Mouse (Mus musculus) embryonic facial prominence, embryonic 10.5 days (tissue): ENCODE measurements at regions not wholly inside any gene's neighbourhood (a gene's known extent, or its start where the extent isn't known, plus 50 kb on each side); places are given as distances from the start of the nearest gene placed in this dataset.

Source experiments
- DNase-seq: peaks from one replicate; pipeline ENCODE4 v3.0.0-alpha.2; 2017; ENCODE audit warnings: low spot score
- H3K27ac ChIP-seq: fragments of 300-500 bp; sonication (generic); replicated peaks from 2 replicates; pipeline ENCODE4 v1.5.1; 2016; ENCODE audit warnings: mild to moderate bottlenecking
- H3K27me3 ChIP-seq: fragments of 300-500 bp; sonication (generic); replicated peaks from 2 replicates; pipeline ENCODE4 v1.6.1; 2016; ENCODE audit warnings: low read depth, mild to moderate bottlenecking; ENCODE audit not compliant: poor library complexity, severe bottlenecking
- H3K36me3 ChIP-seq: fragments of 300-500 bp; sonication (generic); replicated peaks from 2 replicates; pipeline ENCODE4 v1.6.1; 2016; ENCODE audit warnings: mild to moderate bottlenecking, moderate library complexity
- H3K4me1 ChIP-seq: fragments of 300-500 bp; sonication (generic); 2 replicates; pipeline ENCODE4 v1.6.1; 2016
- H3K4me3 ChIP-seq: fragments of 300-500 bp; sonication (generic); 2 replicates; pipeline ENCODE4 v1.5.1; 2016; ENCODE audit warnings: mild to moderate bottlenecking, moderate library complexity
- H3K9me3 ChIP-seq: fragments of 300-500 bp; sonication (generic); 2 replicates; pipeline ENCODE4 v1.6.1; 2016; ENCODE audit warnings: mild to moderate bottlenecking
- WGBS: fragments of 180-500 bp; shearing (Covaris S2); methylation state at CpG from one replicate; pipeline ENCODE4 v1.1.7; 2016; 5-methylcytosine and 5-hydroxymethylcytosine counted together

DNA sequence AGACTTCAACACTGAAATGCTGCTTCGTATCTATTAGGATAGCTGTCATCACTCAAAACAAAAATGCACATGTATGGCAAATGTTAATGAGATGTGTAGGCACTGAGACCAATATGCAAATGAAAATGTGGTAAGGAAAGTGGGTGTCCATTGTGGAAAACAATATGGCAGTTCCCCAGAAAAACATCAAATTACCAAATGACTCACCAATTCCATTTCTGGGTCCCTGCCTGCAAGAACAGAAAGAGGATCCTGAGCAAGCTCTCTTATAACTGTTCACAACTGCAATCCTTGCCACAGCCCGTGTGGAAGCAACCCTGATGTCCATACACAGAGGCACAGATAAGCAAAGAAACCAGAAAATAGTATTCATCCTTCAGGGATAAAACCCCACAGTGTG, 442.0 kb downstream of the Defb40 start:
- Histone ChIP-seq H3K9me3 (no peaks in the 10 kb centered on the region), H3K4me3 (no peak overlapping the region), H3K27ac (no peak overlapping the region), H3K36me3 (no peaks in the 10 kb centered on the region), H3K27me3 (no peaks in the 10 kb centered on the region), H3K4me1 (no peaks in the 10 kb centered on the region)
- DNase-seq: no peak
- WGBS: 84% methylated on average over 2 of the region's 2 CpGs

DNA sequence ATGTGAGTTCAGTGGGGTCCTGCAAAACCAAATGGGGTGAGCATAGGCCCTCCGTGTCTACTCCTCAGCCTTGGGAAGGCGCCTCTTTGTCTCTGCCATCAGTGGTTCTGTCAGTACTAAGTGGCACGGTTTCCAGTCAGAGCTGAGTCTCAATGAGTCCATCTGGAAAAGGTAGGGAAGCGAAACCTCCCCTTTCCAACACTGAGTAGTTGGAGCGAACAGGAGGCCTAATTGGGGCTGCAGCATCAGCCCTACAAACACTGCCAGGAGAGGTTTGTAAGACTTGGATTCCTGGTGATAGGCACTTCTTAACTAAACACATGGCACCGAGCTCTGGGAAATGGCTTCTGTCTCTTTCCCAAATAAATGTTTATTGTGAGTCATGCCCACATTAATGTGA, 449.9 kb downstream of the Defb40 start:
- whole genome bisulfite sequencing: 89% methylated on average over 6 of the region's 6 CpGs
- H3K4me1 ChIP-seq: no peaks in the 10 kb centered on the region
- no peaks in the 10 kb centered on the region for H3K9me3 ChIP-seq
- H3K4me3 ChIP-seq: no peak overlapping the region
- H3K27me3 ChIP-seq: no peaks in the 10 kb centered on the region
- H3K36me3 ChIP-seq: no peaks in the 10 kb centered on the region
- H3K27ac ChIP-seq: no peak overlapping the region
- DNase-seq: no peak

DNA sequence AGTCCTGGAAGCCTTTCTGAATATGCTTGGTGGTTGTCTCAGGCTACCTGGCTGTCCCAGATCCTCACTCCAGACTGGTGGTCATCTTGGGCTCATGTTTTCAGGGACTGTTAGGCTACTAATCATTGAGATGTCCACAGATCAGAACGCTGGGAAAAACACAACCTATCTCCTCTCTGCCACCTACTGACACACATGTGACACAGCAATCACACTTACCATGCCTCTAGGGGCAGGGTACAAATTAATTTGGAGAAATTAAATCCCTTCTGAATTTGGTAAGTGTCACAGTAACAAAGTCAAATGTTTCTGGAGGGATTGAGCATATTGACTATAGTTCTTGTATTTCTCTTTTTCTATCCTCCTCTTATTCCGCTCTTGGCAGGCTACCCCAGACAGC, 465.6 kb downstream of the Defb40 start:
- Histone ChIP-seq H3K36me3 (no peaks in the 10 kb centered on the region), H3K4me1 (no peaks in the 10 kb centered on the region), H3K27ac (no peak overlapping the region), H3K9me3 (no peaks in the 10 kb centered on the region), H3K4me3 (no peak overlapping the region), H3K27me3 (no peaks in the 10 kb centered on the region)
- no peak for DNase-seq
- WGBS: 66% methylated on average over 2 of the region's 2 CpGs

DNA sequence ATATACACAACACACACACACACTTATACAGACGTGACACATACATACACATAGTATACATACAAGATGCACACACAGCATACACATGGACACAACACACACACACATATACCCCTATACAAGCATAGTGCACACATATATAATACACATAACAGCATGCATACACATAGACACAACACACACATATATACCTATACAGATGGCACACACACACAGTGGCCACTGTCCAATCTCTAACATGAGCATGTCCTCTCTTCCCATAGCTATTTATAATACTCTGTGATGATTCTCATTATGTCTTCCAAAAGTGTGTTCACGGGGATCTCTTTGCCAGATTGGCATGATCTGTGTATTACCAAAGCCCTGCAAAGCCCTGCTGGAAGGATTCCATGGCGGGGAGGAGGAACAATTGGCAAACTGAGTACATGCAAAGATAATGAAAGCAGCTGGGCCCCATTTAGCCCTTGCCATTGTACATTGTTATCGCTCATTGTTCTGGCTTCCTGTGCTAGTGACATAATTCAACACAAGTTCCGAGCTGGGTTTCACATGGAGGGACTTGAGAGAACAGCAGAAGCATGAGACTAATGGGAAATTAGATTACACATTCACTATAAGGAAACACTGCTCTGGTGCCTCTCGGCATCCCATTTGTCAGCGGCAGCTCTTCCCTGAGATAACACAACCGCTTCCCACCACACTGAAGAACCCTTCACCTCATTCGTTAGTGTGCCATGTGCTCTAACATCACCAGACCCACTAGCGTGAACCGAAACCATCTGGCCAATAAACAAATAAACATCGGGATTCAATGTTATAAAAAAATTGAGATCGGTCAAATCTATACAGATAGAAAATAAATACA, 471.7 kb downstream of the Defb40 start:
- Histone ChIP-seq H3K36me3 (no peaks in the 10 kb centered on the region), H3K27me3 (no peaks in the 10 kb centered on the region), H3K9me3 (no peaks in the 10 kb centered on the region), H3K27ac (no peak overlapping the region), H3K4me1 (no peaks in the 10 kb centered on the region), H3K4me3 (no peak overlapping the region)
- 85% methylated on average over 13 of the region's 13 CpGs for WGBS
- no peak for DNase-seq

DNA sequence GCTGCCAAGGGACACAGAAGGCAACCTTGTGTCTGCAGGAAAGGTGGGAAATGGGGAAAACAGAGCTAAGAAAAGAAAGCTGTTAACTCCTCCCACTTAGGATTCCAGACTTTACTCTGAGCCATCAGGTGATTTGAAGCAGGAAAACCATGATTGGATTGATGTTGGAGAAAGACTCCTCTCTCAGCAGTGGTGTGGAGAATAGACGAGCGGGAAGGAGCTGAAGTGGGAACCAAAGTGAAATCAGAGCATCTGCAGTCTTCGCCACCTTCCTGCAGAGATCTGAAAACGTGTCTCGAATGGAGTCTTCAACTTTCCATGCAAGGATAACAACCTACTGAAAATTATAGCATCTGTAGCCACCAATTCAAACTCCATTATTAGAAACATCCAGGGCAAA, 487.4 kb downstream of the Defb40 start:
- Histone ChIP-seq H3K27ac (no peak overlapping the region), H3K36me3 (no peaks in the 10 kb centered on the region), H3K27me3 (no peaks in the 10 kb centered on the region), H3K4me3 (no peak overlapping the region), H3K9me3 (no peaks in the 10 kb centered on the region), H3K4me1 (no peaks in the 10 kb centered on the region)
- WGBS: 89% methylated on average over 5 of the region's 5 CpGs
- no peak for DNase-seq

DNA sequence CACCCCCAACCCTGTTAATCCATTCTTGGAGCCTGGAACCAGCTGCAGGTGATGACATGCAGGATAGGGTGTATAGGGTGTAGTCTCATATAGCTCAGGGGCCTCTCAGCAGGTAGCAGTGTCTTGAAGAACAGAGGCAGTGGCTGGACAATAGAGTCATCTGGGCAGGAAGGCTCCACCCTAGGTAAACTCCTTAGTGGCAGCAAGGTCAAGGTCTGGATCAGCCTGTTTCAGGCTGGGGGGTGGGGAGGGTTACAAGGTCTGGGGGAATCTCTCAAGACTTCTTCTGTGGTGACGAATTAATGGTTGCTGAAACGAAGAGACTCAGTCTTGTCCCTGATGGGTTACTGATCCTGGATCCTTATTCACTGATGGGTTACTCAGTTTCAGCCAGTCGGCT, 498.0 kb downstream of the Defb40 start:
- Histone ChIP-seq H3K27me3 (no peaks in the 10 kb centered on the region), H3K4me3 (no peak overlapping the region), H3K27ac (no peak overlapping the region), H3K9me3 (no peaks in the 10 kb centered on the region), H3K36me3 (no peaks in the 10 kb centered on the region), H3K4me1 (no peaks in the 10 kb centered on the region)
- WGBS: 85% methylated on average over 3 of the region's 3 CpGs
- DNase-seq: no peak

DNA sequence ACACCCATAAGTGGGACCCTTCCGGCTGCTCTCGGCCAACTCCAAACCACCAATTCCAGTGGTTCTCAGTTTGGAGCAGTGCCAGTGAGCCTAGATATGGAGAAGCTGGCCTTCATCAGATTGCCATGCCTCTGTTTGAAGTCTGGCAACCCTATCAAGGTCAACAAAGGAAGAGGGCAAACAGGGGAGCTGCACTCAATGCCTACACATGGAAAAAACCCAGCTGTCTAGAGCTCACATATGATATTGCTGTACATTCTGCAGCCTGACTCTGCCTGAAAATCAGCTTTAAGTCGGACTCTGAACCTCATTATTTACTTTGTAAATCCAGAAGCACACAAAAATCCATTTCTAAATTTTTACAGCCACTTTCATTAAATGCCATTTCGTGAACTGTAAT, 499.9 kb downstream of the Defb40 start:
- no peaks in the 10 kb centered on the region for H3K27me3 ChIP-seq
- H3K4me3 ChIP-seq: no peak overlapping the region
- H3K9me3 ChIP-seq: no peaks in the 10 kb centered on the region
- H3K36me3 ChIP-seq: no peaks in the 10 kb centered on the region
- 88% methylated on average over 4 of the region's 4 CpGs for WGBS
- DNase-seq: no peak
- no peaks in the 10 kb centered on the region for H3K4me1 ChIP-seq
- H3K27ac ChIP-seq: no peak overlapping the region

DNA sequence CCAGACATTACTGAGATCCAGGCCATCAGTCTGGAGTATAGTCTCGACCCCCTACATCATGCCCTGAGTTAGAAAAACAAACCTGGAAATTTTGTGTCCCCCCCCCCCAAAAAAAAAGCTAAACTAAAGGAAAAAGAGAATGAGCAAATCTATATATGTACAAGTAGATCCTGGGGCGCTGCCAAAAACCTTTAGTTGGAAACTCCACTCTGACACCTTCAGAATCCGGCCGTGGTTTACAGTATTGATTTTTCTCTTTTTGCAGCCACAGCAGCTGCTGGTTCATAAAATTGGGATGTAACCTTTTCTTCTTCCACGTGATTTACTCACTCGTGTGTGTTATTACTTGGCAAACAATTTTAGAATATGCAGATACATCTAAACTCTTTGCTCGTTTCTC, 510.5 kb downstream of the Defb40 start:
- 84% methylated on average over 7 of the region's 7 CpGs for WGBS
- H3K4me3 ChIP-seq: no peak overlapping the region
- H3K4me1 ChIP-seq: no peaks in the 10 kb centered on the region

DNA sequence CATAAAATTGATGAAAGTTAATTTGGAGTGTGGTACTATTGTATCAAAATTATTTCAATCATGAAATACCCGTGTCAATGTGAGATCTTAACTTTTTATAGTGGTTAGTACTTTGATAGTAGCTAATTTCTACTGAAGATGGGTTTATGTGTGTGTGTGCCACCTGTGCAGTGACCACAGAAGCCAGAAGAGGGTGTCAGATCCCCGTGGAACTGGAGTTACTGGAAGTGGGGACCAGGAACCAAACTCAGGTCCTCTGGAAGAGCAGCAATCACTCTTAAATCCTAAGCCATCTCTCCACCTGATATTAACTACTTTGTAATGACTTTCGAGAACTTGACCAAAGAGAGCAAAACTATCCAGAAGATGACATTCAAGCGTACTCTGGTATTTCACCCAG, 517.4 kb downstream of the Defb40 start:
- Histone ChIP-seq H3K9me3 (no peaks in the 10 kb centered on the region), H3K27me3 (no peaks in the 10 kb centered on the region), H3K27ac (no peak overlapping the region), H3K4me1 (no peaks in the 10 kb centered on the region), H3K36me3 (no peaks in the 10 kb centered on the region), H3K4me3 (no peak overlapping the region)
- no peak for DNase-seq
- WGBS: 77% methylated on average over 4 of the region's 4 CpGs

More for the DNA sequence above, 510.5 kb downstream of the Defb40 start:
- Histone ChIP-seq H3K27me3 (no peaks in the 10 kb centered on the region), H3K27ac (no peak overlapping the region), H3K9me3 (no peaks in the 10 kb centered on the region), H3K36me3 (no peaks in the 10 kb centered on the region)
- no peak for DNase-seq

DNA sequence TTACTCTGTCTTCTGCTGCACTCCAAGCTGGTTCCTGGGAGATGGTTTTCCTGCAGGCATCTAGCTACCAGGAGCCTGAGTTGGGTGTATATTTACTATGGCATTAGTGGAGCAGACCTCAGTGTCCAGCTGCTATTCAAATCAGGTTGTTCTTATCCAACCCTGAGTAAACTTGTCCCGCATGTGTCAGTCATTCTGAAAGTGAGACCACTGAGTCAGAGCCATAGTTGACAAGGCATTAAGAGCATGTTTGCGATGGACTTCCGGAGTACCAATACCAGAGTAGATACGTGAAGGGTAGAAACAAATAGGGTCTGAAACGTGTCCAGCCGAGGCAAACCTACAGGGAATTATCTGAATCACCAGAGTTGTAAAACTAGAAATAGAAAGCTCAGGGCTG, 520.6 kb downstream of the Defb40 start:
- no peak overlapping the region for H3K4me3 ChIP-seq
- no peaks in the 10 kb centered on the region for H3K9me3 ChIP-seq
- DNase-seq: no peak
- H3K4me1 ChIP-seq: no peaks in the 10 kb centered on the region
- H3K36me3 ChIP-seq: no peaks in the 10 kb centered on the region
- H3K27ac ChIP-seq: no peak overlapping the region
- no peaks in the 10 kb centered on the region for H3K27me3 ChIP-seq
- 90% methylated on average over 6 of the region's 6 CpGs for WGBS

DNA sequence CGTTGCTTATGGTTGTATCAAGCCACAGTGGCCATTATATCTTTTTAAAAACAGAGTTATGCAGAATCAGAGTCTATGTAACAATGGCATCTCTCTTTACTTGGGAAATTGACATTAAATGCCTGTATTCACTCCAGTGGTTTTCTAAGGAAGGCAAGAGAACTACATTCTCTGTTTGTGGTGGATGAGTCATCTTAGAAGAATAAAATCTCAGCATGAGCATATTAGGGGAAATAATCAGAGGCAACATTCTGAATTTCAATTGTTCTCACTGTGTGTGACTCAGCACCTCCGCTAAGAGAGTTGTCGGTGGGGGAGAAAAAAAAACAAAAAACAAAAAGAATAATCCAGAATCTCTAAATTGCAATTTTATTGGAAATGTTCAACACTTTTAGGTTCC, 529.0 kb downstream of the Defb40 start:
- H3K4me1 ChIP-seq: no peaks in the 10 kb centered on the region
- H3K27ac ChIP-seq: no peak overlapping the region
- no peaks in the 10 kb centered on the region for H3K36me3 ChIP-seq
- H3K4me3 ChIP-seq: no peak overlapping the region
- no peak for DNase-seq
- WGBS: 91% methylated on average over 3 of the region's 3 CpGs
- no peaks in the 10 kb centered on the region for H3K27me3 ChIP-seq
- no peaks in the 10 kb centered on the region for H3K9me3 ChIP-seq

DNA sequence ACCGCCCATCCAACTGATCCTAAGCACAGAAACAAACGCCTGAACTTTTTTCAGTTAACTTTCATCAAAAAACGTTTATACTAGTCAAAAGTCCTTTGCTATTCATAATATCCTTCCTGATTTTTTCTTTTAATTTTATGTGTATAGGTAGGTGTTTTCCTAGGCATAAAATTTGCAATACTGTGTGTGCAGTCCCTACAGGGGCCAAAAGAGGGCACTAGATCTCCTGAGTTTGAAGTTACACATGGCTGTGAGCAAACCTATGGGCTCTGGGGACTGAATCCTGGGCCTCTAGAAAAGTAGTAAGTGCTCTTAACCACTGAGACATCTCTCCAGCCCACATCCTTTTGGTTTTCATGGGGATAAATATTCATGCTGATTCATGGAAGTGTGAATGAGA, 535.8 kb downstream of the Defb40 start:
- WGBS: 70% methylated on average over 3 of the region's 3 CpGs
- Histone ChIP-seq H3K4me3 (no peak overlapping the region), H3K27ac (no peak overlapping the region), H3K9me3 (no peaks in the 10 kb centered on the region), H3K4me1 (no peaks in the 10 kb centered on the region), H3K36me3 (no peaks in the 10 kb centered on the region), H3K27me3 (no peaks in the 10 kb centered on the region)
- DNase-seq: no peak

DNA sequence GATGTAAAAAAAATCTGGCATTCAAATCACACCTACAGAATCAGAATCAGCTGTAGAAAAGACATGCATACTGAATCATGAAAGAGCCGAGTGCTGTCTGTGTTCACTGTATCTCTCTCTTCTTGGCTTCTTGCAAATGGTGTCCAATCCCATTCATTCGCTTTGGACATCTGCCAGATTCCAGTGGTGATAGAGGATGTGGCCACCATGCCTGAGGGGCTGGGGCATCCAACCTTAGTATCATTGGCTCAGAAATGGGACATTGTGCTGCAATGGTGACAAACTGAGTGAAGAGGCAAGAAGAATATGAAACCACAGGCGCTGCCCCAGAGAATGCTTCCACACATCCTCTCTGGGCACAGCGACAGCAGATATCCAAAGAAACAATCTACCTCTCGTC, 555.2 kb downstream of the Defb40 start:
- DNase-seq: no peak
- WGBS: 80% methylated on average over 5 of the region's 5 CpGs

More for the DNA sequence above, 555.2 kb downstream of the Defb40 start:
- Histone ChIP-seq H3K27me3 (no peaks in the 10 kb centered on the region), H3K36me3 (no peaks in the 10 kb centered on the region), H3K9me3 (no peaks in the 10 kb centered on the region), H3K4me1 (no peaks in the 10 kb centered on the region), H3K4me3 (no peak overlapping the region), H3K27ac (no peak overlapping the region)
